Mouse (Mus musculus): ENCODE data around the gene Arsb.

GRCm38 (mm10) chr13:93871681-93872080, 100.3 kb downstream of the Arsb start:
- TF ChIP-seq CTCF (IDR thresholded peaks at IDR 0.05; ENCODE audit: low read depth) (no peak), EP300 (optimal IDR thresholded peaks at IDR 0.05) (no peak)

All from stomach, postnatal 0 days (tissue).